Mouse (Mus musculus) forebrain, embryonic 11.5 days (tissue): ENCODE measurements at regions not wholly inside any gene's neighbourhood (a gene's known extent, or its start where the extent isn't known, plus 50 kb on each side); places are given as distances from the start of the nearest gene placed in this dataset.

Experiments used
- ATAC-seq: fragments of 200-750 bp; cut with Nextera tagmentation; replicated peaks from 2 replicates; pipeline ENCODE4 v1.8.0; 2017; ENCODE audit warnings: moderate TSS enrichment; ENCODE audit not compliant: low FRiP score
- DNase-seq: peaks from one replicate; pipeline ENCODE4 v3.0.0-alpha.2; 2017; ENCODE audit warnings: low spot score
- H3K27ac ChIP-seq: fragments of 300-500 bp; sonication (generic); 2 replicates; pipeline ENCODE4 v1.5.1; 2014; ENCODE audit warnings: low read depth, low read length
- H3K27me3 ChIP-seq: fragments of 300-500 bp; sonication (generic); 2 replicates; pipeline ENCODE4 v1.6.1; 2014; ENCODE audit warnings: mild to moderate bottlenecking, low read length, mixed read lengths; ENCODE audit not compliant: control insufficient read depth, insufficient read depth
- H3K36me3 ChIP-seq: fragments of 300-500 bp; sonication (generic); 2 replicates; pipeline ENCODE4 v1.6.1; 2014; ENCODE audit warnings: mild to moderate bottlenecking, low read length, moderate library complexity, mixed read lengths; ENCODE audit not compliant: control insufficient read depth, insufficient read depth
- H3K4me1 ChIP-seq: fragments of 300-500 bp; sonication (generic); replicated peaks from 2 replicates; pipeline ENCODE4 v1.6.1; 2014; ENCODE audit warnings: low read length, mixed read lengths; ENCODE audit not compliant: control insufficient read depth, insufficient read depth
- H3K4me2 ChIP-seq: fragments of 300-500 bp; sonication (generic); 2 replicates; pipeline ENCODE4 v1.6.1; 2014; ENCODE audit warnings: low read depth, mild to moderate bottlenecking, low read length, moderate library complexity, mixed read lengths; ENCODE audit not compliant: severe bottlenecking
- H3K4me3 ChIP-seq: fragments of 300-500 bp; sonication (generic); 2 replicates; pipeline ENCODE4 v1.5.1; 2014; ENCODE audit warnings: low read depth, low read length
- H3K9ac ChIP-seq: fragments of 300-500 bp; sonication (generic); 2 replicates; pipeline ENCODE4 v1.6.1; 2014; ENCODE audit warnings: low read length
- H3K9me3 ChIP-seq: fragments of 300-500 bp; sonication (generic); 2 replicates; pipeline ENCODE4 v1.6.1; 2016; ENCODE audit warnings: low read length, mixed read lengths; ENCODE audit not compliant: control insufficient read depth
- WGBS: fragments of 180-500 bp; shearing (Covaris S2); extraction: QIAGEN DNeasy Blood & Tissue Kit; methylation state at CpG from one replicate; pipeline ENCODE4 v1.1.7; 2014; 5-methylcytosine and 5-hydroxymethylcytosine counted together

DNA sequence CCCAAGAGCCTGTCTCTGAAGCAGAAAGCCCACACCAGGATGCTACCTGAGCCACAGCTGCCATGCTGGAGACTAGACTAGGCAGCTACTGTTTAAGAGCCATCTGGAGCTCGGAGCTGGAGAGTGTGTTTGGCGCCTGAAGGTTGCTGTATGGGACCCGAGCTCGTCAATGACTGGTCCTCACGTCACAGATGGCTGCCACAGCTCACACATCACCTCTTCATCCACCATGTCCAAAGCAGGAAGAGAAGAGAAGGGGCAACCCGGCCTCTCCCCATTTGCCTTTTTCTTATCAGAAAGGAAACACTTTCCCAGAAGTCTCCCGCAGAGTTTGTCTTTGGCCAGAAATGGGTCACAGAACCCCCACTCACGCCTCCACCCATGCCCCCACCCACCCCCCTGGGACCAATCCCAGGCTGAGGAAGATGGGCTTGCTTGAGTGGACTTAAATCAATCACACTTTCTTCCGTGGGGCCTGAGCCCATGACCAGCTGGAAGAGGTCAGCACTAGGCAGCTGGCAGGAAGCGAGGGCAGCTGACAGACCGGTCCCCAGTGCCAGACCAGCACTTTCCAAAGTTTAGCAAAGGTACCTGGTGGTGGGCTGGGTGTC is 53.5 kb upstream of the Ptpn1 start:
- Histone ChIP-seq H3K4me2 (no peak overlapping the region), H3K9me3 (no peaks in the 10 kb centered on the region), H3K36me3 (no peaks in the 10 kb centered on the region), H3K27me3 (no peaks in the 10 kb centered on the region), H3K27ac (no peak overlapping the region), H3K4me3 (no peak overlapping the region), H3K9ac (no peak overlapping the region), H3K4me1 (no peaks in the 10 kb centered on the region)
- ATAC-seq, result no peak
- 78% methylated on average over 11 of the region's 11 CpGs for WGBS
- no peak for DNase-seq

DNA sequence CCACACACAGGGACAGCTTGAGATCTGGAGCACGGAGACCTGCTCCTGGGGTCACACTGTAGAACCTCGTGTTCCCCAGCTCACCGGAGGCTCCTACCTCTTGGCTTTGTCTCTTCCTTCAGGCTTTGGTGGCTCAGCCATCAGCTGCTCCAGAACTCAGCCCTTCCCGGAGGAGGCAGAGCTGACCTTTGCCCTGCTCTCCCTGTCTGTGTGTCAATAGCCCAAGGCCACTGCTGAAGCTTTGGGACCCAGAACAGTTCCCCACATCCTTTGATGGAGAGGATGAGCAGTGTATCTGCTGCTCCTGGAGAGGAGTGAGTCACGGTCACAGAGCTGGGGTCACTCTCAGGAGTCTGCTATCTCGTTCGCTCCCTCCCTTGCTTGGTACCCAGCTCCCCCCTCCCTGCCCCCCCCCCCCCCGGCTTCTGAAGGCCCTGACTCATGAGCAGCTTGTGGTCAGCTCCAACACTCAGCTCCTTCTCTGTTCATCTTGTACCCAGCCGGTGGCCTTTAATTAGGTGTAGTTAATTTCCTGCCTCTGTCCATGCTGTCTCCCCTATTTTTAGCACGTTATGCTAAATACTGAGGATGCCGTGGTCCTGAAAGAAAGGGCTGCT is 54.5 kb upstream of the Ptpn1 start:
- 53% methylated on average over 10 of the region's 11 CpGs for WGBS
- Histone ChIP-seq H3K4me3 (no peak overlapping the region), H3K27ac (no peak overlapping the region), H3K4me1 (no peaks in the 10 kb centered on the region), H3K9me3 (no peaks in the 10 kb centered on the region), H3K27me3 (no peaks in the 10 kb centered on the region), H3K4me2 (no peak overlapping the region), H3K36me3 (no peaks in the 10 kb centered on the region), H3K9ac (no peak overlapping the region)
- DNase-seq (no peak), ATAC-seq (no peak)

DNA sequence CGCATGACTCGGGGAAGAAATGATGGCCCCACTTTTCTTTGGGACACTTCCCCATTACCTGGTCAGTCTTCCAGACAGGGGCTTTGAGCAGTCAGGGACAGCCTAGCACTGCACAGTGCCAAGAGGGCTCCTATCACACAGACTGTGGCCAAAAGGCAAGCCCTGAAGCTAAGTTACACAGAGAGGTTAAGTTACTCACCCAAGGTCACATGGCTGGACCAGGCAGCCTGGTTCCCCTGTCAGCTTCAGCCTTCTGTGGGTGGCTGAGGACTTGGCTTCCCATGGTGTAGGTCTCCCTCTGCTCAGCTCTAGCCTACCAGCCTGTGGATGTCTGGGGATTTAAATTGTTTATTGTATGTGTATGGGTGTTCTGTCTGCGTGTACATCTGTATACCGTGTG is 59.4 kb upstream of the Ptpn1 start:
- Histone ChIP-seq H3K27me3 (no peaks in the 10 kb centered on the region), H3K27ac (no peak overlapping the region), H3K4me3 (no peak overlapping the region), H3K9me3 (no peaks in the 10 kb centered on the region), H3K36me3 (no peaks in the 10 kb centered on the region), H3K4me1 (no peaks in the 10 kb centered on the region), H3K4me2 (no peak overlapping the region), H3K9ac (no peak overlapping the region)
- DNase-seq (no peak), ATAC-seq (no peak)
- 95% methylated on average over 4 of the region's 4 CpGs for WGBS

DNA sequence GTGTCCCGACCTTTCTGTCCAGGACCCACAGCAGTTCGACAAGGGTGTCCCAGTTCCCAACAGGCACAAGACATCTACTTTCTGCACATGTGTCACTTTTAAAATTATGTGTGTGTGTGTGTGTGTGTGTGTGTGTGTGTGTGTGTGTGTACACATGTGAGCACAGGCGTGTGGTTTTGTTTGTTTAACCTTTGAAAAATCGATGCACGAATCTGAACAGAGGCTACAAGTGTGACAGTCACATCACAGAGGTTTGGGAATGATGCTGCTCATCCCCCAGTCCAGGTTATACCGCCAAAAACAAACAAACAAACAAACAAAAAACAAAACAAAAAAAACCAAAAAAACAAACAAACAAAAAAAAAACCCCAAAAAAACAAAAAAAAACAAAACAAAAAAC is 61.7 kb upstream of the Ptpn1 start:
- Histone ChIP-seq H3K9ac (no peak overlapping the region), H3K27ac (no peak overlapping the region), H3K27me3 (no peaks in the 10 kb centered on the region), H3K9me3 (no peaks in the 10 kb centered on the region), H3K36me3 (no peaks in the 10 kb centered on the region), H3K4me2 (no peak overlapping the region), H3K4me1 (no peaks in the 10 kb centered on the region), H3K4me3 (no peak overlapping the region)
- WGBS, result 91% methylated on average over 6 of the region's 6 CpGs
- no peak for ATAC-seq
- DNase-seq, result no peak

DNA sequence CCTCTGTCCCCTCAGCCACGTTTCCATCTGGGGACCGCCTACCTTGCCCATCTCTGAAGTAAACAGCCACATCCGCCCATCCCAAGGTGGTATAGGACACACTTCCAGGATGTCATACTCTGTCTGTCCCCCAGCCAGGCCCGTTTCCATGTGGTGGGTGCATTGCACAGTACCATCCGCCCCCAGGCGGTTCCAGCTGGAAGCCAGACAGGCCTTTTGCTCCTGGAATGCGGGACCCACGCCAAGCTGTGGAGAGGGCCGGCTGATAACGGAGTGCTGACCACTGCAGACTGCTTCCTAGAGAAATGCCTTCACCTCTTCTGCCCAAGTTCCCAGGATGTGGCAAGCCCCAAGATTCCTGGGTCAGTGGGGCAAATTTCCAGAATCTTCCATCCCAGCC is 65.1 kb upstream of the Ptpn1 start:
- H3K27me3 ChIP-seq, result no peaks in the 10 kb centered on the region
- no peak overlapping the region for H3K4me3 ChIP-seq
- no peak overlapping the region for H3K9ac ChIP-seq
- H3K27ac ChIP-seq, result no peak overlapping the region
- no peak overlapping the region for H3K4me2 ChIP-seq
- DNase-seq (no peak), ATAC-seq (no peak)
- 76% methylated on average over 10 of the region's 10 CpGs for WGBS
- no peaks in the 10 kb centered on the region for H3K4me1 ChIP-seq
- H3K36me3 ChIP-seq, result no peaks in the 10 kb centered on the region
- H3K9me3 ChIP-seq, result no peaks in the 10 kb centered on the region

DNA sequence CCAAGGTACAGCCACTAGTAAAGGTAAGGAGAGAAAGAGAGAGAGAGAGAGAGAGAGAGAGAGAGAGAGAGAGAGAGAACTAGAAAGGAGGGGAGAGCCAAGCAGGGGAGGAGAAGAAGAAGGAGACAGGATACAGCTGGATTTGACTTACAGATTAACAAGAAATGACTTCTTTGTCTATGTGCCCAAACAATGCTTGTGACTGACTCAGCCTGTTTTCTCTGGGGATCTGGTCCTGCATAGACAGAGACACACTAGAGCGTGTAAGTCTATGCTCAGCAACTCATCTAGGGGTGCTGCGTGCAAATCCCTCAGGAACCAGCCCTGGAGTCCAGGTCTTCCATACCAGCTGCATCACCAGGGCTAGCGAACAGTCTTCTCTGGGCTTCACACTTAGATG is 66.3 kb upstream of the Ptpn1 start:
- DNase-seq (no peak), ATAC-seq (no peak)
- WGBS, result 94% methylated on average over 3 of the region's 3 CpGs
- Histone ChIP-seq H3K9me3 (no peaks in the 10 kb centered on the region), H3K27me3 (no peaks in the 10 kb centered on the region), H3K9ac (no peak overlapping the region), H3K36me3 (no peaks in the 10 kb centered on the region), H3K4me2 (no peak overlapping the region), H3K4me1 (no peaks in the 10 kb centered on the region), H3K4me3 (no peak overlapping the region), H3K27ac (no peak overlapping the region)

DNA sequence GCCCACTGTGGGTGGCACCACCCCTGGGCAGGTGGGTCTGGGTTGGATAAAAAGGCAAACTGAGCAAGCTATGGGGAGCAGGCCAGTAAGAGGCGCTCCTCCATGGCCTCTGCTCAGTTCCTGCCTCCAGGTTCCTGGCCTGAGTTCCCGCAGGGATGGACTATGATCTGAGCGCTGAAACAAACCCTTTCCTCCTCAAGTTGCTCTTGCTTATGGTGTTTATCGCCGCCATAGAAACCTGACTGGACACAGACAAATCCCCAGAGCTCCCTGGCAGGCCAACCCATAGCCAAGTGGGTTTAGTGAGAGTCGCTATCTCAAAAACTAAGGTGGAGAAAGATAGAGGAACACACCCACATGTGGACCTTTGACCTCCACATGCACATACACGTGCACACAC is 67.2 kb upstream of the Ptpn1 start:
- Histone ChIP-seq H3K36me3 (no peaks in the 10 kb centered on the region), H3K4me2 (no peak overlapping the region), H3K4me1 (no peaks in the 10 kb centered on the region), H3K9me3 (no peaks in the 10 kb centered on the region), H3K27me3 (no peaks in the 10 kb centered on the region), H3K9ac (no peak overlapping the region), H3K27ac (no peak overlapping the region), H3K4me3 (no peak overlapping the region)
- 74% methylated on average over 7 of the region's 7 CpGs for WGBS
- ATAC-seq, result no peak
- no peak for DNase-seq

DNA sequence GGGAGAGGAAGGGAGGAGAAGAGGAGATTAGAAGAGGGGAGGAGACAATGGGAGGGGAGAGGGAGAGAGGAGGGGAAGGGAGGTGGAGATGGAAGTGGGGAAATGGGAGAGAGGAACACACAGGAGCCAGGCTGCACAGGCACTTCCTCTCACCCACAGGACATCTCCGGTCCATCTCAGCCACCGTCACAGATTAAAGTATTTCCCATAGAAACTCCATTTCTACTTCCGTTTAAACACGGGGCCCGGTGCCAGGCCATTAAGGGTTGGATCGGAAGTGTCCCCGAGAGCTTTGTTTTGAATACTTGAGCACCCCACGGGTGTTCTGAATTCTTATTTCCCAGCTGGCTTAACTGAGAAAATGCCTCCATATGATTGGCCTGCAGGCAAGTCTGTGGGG is 67.6 kb upstream of the Ptpn1 start:
- no peak for ATAC-seq
- Histone ChIP-seq H3K27me3 (no peaks in the 10 kb centered on the region), H3K27ac (no peak overlapping the region)

DNA sequence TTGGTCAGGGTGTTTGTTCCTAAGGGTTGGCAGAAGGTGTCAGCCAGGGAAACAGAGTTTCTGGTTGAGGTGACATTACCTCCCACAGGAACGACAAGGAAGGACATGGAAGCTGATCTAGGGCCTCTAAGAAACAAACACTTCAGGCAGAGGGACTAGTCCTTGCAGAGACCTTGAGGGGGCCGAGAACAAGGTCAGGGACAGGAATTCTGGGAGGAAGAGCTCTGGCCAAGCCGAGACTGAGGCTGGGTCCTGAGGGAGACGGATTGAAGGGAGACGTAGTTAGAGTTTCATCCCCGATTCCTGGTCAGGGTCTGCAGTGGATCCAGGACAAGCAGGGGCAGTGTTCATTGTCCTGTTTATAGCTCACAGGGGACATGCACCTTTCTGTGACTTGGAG is 68.2 kb upstream of the Ptpn1 start:
- Histone ChIP-seq H3K9me3 (no peaks in the 10 kb centered on the region), H3K4me1 (no peaks in the 10 kb centered on the region), H3K27ac (no peak overlapping the region), H3K27me3 (no peaks in the 10 kb centered on the region), H3K9ac (no peak overlapping the region), H3K4me2 (no peak overlapping the region), H3K4me3 (no peak overlapping the region), H3K36me3 (no peaks in the 10 kb centered on the region)
- ATAC-seq (no peak), DNase-seq (no peak)
- 70% methylated on average over 6 of the region's 6 CpGs for WGBS

More for the DNA sequence above, 67.6 kb upstream of the Ptpn1 start:
- no peaks in the 10 kb centered on the region for H3K36me3 ChIP-seq
- no peaks in the 10 kb centered on the region for H3K4me1 ChIP-seq
- H3K4me2 ChIP-seq, result no peak overlapping the region
- H3K9me3 ChIP-seq, result no peaks in the 10 kb centered on the region
- no peak overlapping the region for H3K4me3 ChIP-seq
- DNase-seq, result no peak
- 48% methylated on average over 8 of the region's 8 CpGs for WGBS
- H3K9ac ChIP-seq, result no peak overlapping the region
